Mouse (Mus musculus) monocyte, adult 5-6 weeks (primary cell): Measurements from ENCODE around the gene Tefm. TPM values are rescaled to one million over a fixed set of nuclear protein-coding genes. Genes with fewer than 3 reads are reported as not detected.
A peak's percentile ranks its signal among the peaks of the same experiment; 100 is the strongest.
"Not testable (repeated sequence)": the region's sequence is repeated elsewhere in the genome, so short reads cannot be mapped to it uniquely, and the experiment has no call there.

Experiments
- ATAC-seq: fragments of 153-309, 156-312 bp; replicated peaks from 2 replicates; pipeline ENCODE4 v1.8.0; 2017; ENCODE audit warnings: mild to moderate bottlenecking; ENCODE audit not compliant: low TSS enrichment, insufficient number of reproducible peaks, severe bottlenecking, poor library complexity, low FRiP score
- total RNA-seq: library from RNA; stranded (forward); fragments of 200-1000, 200-491, 200-594 nt; gene quantifications from 3 replicates; pipeline ENCODE4 v1.2.3, GENCODE M21; 2017

Tefm gene
- total RNA-seq, 1 experiment from 2014 or later: 5.8 TPM

- no peak for ATAC-seq
Measured at GRCm38 (mm10) chr11:80163362-80164116, 21.6 kb upstream of the Tefm start.

DNA sequence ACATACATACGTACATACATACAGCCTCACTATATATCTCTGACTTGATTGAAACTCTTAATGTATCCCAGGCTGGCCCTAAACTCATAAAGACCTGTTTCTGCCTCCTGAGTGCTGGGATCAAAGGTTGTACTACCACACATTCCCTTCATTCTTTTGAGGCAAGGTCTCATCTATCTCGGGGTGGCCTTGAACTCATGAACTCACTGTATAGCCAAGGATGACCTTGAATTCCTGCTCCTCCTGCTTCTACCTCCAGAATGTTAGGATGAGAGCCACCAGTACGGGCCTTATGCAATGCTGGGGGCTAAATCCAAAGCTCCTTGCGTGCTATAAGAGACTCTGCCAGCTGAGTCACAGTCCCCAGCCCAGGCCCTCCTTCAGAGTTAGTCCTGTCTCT lies 19.1 kb upstream of the Tefm start:
- ATAC-seq: no peak

DNA sequence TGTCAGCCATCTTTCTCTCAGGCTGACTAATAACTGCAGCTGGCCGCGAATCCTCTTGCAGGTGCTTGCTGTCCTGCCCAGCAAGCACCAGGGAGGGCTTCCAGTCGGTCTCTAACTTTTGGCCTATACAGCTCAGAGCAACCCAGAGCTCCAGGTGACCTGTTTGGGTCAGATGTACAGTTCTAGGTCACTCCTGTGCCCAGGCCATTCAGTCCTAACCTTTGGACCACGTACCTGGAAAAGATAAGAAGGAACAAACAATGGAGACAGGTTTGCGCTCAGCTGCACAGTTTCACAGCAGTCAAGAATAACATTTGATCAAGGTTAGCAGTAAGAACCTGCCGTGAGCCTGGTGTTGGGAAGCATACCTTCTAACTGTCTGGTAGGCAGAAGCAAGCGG lies 17.0 kb upstream of the Tefm start:
- no peak for ATAC-seq

DNA sequence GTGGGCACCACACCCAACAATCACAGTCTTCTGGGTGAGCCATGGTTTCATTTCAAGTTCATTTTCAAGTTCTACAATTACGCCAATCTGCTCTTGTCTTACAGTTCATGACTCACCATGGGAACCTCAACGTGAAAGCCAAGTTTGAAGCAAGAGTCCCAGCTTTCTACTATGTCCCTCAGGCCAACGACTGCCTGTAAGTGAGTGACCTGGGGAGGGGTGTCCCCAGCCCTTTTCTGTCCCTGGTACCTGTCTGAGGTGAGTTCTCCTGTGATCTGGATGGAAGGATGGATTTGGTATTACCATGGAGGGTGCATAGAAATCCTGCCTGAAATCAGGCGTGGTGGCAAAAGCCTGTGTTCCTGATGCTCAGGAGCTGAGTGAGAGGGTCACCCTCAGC lies 14.9 kb upstream of the Tefm start:
- ATAC-seq: no peak

DNA sequence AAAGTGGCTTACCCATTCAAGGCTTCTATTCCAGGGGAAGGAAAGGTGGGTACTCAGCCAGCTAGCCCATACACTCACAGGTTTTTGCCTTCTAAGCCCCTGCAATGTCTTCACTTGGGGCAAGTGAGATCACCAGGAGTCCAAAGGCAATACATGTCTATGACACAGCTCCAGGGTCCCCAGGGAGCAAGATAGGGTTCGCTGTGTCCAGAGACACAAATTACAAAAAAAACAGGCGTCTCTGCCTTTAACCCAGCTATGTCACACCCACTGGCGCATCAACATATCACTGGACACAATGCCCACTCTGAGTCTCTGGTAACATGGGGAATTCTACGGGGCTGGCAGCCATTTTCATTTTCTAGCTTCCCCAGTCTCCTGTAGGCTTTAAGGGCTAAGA lies 14.0 kb upstream of the Tefm start:
- ATAC-seq: no peak

- no peak for ATAC-seq
Measured at GRCm38 (mm10) chr11:80155541-80155940, 13.6 kb upstream of the Tefm start.

DNA sequence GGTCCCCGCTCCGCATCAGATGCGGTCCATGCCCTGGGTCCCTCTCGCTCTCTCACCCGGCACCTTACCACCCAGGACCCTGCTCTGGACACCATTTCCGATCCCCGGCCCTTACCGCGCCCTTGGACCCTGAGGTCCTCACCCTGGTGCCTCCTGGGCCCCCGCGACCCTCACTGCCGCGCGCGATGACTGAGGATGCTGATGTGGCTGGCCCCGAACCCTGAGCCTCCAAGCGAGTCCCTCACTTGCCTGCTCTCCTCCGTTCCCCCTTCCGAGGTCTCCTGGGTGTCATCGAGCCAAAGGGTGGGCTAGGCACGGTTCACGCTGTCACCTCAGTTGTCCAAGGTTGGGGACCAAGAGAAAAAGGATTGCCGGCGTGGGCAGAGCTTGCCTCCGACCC lies 12.5 kb upstream of the Tefm start:
- ATAC-seq: no peak

DNA sequence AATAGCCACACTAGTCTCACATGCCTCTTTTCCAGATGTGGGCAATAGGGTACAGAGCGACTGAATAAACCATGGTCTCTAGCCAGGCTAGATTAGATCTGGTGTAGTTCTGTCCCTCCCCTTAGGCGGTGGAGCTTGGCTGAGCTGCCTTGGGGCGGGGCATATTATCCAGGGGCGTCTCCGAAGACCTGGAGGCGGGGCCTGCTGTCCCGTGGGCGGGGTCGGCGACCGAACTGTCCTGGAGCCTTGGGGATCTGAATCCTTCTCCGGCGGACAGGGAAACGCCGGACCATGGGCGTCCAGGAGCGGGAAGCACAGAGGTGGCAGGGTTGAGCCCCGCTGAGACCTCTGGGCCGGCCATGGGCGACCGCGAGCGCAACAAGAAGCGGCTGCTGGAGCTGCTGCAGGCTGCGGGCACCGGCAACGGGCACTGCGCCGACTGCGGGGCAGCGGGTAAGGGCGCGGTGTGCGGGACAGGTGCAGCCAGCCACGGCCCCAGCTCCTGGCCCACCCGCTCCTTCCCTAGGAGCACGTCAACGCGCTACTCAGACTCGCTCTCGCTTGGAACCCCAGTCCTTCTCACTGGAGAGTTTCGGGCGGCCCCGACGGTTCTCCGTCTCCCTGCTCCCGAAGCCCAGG lies 12.0 kb upstream of the Tefm start, which contains the start of gene Adap2:
TSS of gene Adap2 (plus strand) at position 249 of the 639 bp plus-strand sequence.
- ATAC-seq: peak; percentile 90

DNA sequence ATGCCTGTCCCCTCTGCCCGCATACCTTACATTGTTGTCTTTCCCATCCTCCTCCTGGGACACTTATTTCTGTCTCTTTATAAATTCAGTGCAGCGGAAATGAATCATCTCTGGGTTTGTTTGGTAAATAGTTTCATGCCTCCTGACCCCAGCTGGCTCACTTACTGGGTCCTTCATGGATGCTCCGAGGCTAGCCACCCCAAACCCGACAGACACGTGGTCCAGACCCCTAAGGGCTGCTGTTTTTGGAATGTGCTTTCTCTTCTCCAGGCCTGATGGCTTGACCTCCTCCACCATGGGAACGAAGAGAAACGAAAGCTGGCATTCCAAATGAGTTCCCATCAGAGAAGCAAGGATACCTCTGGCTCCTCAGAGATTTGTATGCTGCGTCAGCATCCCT lies 10.4 kb upstream of the Tefm start:
- no peak for ATAC-seq

DNA sequence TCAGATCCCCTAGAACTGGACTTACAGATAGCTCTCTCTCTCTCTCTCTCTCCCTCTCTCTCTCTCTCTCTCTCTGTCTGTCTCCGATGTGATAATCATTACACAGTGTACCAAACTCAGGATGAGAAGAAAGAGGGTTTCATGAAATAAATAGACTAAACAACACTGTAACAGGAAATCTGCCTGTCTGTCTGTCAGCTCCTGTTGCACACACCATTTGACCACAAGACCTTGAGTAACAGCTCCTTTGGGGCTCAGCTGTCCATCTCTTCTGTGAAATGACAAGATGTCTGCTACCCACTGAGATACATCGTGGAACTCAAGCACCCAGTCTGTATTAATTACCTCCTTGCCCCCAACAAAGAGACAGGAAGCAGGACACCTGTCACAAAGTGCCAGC lies 9.6 kb upstream of the Tefm start:
- no peak for ATAC-seq

DNA sequence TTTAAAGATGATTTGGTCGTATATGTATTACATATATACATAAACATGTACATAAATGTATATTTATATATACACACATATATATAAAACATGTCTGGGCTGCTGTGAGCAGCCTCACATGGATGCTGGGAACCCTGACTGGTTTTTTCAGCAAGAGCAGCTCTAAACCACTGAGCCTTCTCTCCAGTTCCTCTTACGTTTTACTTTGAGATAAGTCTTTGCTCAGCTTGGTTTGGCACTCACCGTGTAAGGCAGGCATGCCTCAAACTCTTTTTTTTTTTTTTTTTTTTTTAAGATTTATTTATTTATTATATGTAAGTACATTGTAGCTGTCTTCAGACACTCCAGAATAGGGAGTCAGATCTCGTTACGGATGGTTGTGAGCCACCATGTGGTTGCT lies 8.6 kb upstream of the Tefm start:
- no peak for ATAC-seq

DNA sequence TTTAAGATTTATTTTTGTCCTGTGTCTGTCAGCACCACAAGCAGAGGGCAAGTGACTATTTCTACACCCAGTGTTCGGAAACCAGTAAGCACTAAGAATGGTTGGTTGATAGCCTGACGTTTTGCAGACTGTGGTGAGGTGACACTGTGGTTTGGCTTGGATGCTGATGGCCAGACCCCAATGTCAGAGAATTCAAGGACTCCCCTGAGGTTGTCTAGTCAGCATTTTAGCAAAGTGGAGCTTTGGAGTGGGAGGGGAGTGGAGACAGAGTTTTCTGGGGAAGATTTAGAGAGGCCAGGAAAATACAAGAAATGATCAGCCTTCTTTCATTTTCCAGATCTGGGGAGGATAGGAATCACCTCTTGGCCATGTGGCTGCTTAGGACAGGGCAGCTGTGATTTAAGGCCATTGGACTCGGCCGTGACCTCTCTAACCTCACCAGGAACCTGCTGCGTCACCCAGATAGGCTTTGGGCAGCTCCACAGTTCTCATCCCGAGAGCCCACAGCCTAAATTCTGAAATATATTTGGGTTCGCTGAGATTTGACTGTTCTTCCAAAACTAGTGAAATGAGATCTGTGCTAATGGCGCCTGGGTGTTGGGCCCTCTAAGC lies 7.5 kb upstream of the Tefm start:
- no peak for ATAC-seq

DNA sequence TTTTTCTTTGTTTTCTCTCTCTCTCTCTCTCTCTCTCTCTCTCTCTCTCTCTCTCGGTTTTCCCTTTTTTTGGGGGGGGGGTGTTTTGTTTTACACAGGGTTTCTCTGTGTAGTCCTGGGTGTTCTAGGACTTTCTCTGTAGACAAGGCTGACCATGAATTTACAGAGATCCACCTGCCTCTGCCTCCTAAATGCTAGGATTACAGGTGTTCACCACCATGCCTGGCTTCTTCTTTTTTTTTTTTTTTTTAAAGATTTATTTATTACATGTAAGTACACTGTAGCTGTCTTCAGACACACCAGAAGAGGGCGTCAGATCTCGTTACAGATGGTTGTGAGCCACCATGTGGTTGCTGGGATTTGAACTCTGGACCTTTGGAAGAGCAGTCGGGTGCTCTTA lies 7.0 kb upstream of the Tefm start:
- not testable (repeated sequence) for ATAC-seq

DNA sequence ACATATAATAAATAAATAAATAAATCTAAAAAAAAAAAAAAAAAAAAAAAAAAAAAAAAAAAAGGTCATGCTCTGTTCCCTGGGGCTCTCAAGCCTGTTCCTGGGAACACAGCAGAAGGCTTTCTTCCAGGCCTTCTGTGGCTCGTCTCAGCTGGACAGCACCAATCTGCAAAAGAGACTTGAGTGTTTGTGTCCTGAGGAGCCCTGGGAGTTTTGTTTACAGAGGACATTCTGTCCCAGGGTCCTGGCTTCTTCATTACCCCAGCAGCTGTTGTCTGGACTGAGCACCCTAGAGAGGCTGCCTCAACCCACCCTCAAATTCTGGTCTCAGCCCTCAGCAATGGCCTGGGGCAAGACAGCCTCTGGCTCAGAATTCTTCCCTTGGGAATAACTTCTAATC lies 6.3 kb upstream of the Tefm start:
- no peak for ATAC-seq

DNA sequence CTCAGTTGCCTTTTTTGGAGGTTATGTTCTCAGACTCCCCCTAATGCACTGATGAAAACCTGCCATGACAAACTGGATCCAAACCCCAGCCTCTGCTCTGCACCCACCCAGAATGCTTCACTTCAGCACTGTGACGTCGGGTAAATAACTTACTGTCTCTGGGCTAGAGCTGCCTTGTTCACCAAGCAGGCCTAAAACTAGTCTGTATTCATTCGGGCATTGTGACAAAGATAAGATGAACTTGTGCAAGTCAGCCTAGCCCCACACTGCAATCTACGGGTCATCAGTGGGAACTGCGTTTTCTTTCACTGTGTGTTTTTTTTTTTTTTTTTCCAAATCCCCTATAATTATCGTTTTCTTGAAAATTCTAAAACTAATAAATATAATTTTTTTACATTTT lies 5.8 kb upstream of the Tefm start:
- ATAC-seq: no peak

DNA sequence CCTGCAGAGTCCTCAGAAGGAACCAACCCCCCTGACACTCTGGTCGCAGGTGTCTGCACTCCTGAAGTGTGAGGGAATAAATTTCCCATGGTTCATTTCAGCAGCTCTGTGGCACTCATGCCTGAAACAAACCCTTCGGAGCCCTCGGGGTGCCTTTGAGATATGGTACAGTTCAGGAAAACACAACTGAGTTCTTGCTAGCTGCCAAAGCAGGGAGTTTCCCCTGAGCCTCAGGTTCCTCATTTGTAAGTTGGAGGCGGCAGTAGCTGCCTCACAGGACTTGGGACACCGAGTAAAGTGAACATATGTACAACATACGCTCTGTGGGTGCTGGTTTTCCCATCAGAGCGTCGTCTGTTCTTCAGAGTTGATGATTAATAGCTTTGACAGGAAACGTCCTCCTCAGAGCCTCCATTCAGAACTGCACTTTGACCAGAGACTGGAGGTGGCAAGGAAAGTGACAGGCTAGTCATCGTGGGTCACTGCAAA lies 3.9 kb upstream of the Tefm start:
- ATAC-seq: peak; percentile 87

GRCm38 (mm10) chr11:80142872-80143271 lies 897 bp upstream of the Tefm start:
- no peak for ATAC-seq

DNA sequence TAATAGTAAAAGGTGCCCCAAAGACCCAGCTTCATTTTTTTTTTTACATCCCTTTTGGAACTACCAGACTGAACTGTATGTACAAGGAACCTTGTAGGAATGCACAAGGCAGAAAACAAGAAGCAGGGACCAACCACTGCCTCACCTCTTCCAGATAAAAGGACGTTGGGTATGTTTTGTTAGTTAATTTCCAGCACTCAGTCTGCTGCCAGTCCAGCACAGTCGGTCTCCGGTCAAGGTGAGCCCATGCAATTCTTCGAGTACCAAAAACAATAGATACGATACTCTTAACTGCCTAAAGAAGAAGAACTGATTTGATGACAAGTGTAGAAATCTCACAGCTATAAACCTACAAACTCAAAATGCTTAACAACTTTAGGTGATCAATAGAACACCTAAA lies 4.2 kb downstream of the Tefm start:
- ATAC-seq: no peak

DNA sequence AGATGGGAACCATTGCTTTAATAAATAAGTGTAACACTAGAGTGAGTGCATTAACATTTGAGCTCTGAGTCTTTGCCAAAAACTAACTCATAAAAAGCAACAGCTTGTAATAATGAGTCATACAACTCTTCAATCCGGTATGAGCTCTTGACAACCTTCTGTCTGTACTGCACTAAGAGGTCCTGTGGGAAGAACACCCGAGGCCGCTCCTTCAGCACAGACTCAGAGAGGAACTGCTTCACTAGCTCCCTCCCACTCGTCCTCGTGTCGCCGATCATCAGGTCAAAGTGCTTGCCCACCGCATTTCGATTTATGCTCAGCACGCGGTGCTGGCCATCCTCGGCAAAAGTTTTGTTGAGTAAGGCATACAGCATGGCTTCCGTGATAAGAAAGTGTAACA lies 5.2 kb downstream of the Tefm start:
- no peak for ATAC-seq
